Mouse (Mus musculus): ENCODE measurements at regions not wholly inside any gene's neighbourhood (a gene's known extent, or its start where the extent isn't known, plus 50 kb on each side); places are given as distances from the start of the nearest gene placed in this dataset.

GRCm38 (mm10) chr3:144362472-144362871 is 157.5 kb upstream of the Lmo4 start:
- Histone ChIP-seq H3K4me3 (ENCODE audit: insufficient read depth, low read length) (no peak overlapping the region), H3K27ac (ENCODE audit: insufficient read depth, low read length) (no peak overlapping the region), H3K4me1 (ENCODE audit: control insufficient read depth, insufficient read depth, low read length) (peaks cover 2% of the 10 kb centered on the region; the same call in 1 of the 2 replicates)
- no peak for TF ChIP-seq CTCF (IDR thresholded peaks at IDR 0.05; ENCODE audit: borderline replicate concordance, insufficient read depth, low read length)

- no peak overlapping the region for H3K4me3 ChIP-seq (ENCODE audit: insufficient read depth, low read length)
- peaks cover 2% of the 10 kb centered on the region; the same call in 1 of the 2 replicates for H3K4me1 ChIP-seq (ENCODE audit: control insufficient read depth, insufficient read depth, low read length)
- H3K27ac ChIP-seq (ENCODE audit: insufficient read depth, low read length) = no peak overlapping the region
- TF ChIP-seq POLR2A (IDR thresholded peaks at IDR 0.05; ENCODE audit: low read depth, low read length) (no peak), CTCF (IDR thresholded peaks at IDR 0.05; ENCODE audit: borderline replicate concordance, insufficient read depth, low read length) (no peak)
Observed at GRCm38 (mm10) chr3:144361203-144361978, 156.4 kb upstream of the Lmo4 start.

- no peak for TF ChIP-seq POLR2A (IDR thresholded peaks at IDR 0.05; ENCODE audit: low read depth, low read length)
- no peak for TF ChIP-seq CTCF (IDR thresholded peaks at IDR 0.05; ENCODE audit: borderline replicate concordance, insufficient read depth, low read length)
- Histone ChIP-seq H3K4me1 (ENCODE audit: control insufficient read depth, insufficient read depth, low read length) (peaks cover 3% of the 10 kb centered on the region; the same call in 1 of the 2 replicates), H3K27ac (ENCODE audit: insufficient read depth, low read length) (no peak overlapping the region), H3K4me3 (ENCODE audit: insufficient read depth, low read length) (no peak overlapping the region)
Observed at GRCm38 (mm10) chr3:144356948-144357295, 151.9 kb upstream of the Lmo4 start.

GRCm38 (mm10) chr3:144356103-144356947 is 151.3 kb upstream of the Lmo4 start:
- Histone ChIP-seq H3K4me1 (ENCODE audit: control insufficient read depth, insufficient read depth, low read length) (peaks cover 3% of the 10 kb centered on the region; the same call in 1 of the 2 replicates), H3K27ac (ENCODE audit: insufficient read depth, low read length) (no peak overlapping the region), H3K4me3 (ENCODE audit: insufficient read depth, low read length) (no peak overlapping the region)
- TF ChIP-seq POLR2A (IDR thresholded peaks at IDR 0.05; ENCODE audit: low read depth, low read length) (no peak), CTCF (IDR thresholded peaks at IDR 0.05; ENCODE audit: borderline replicate concordance, insufficient read depth, low read length) (no peak)

- H3K4me3 ChIP-seq (ENCODE audit: insufficient read depth, low read length) = no peak overlapping the region
- TF ChIP-seq CTCF (IDR thresholded peaks at IDR 0.05; ENCODE audit: borderline replicate concordance, insufficient read depth, low read length) = no peak
- H3K4me1 ChIP-seq (ENCODE audit: control insufficient read depth, insufficient read depth, low read length) = peaks cover 3% of the 10 kb centered on the region; the same call in 1 of the 2 replicates
- H3K27ac ChIP-seq (ENCODE audit: insufficient read depth, low read length) = no peak overlapping the region; the same call in 1 of the 2 replicates
Observed at GRCm38 (mm10) chr3:144352559-144352958, 147.5 kb upstream of the Lmo4 start.

- Histone ChIP-seq H3K4me3 (ENCODE audit: insufficient read depth, low read length) (no peak overlapping the region), H3K27ac (ENCODE audit: insufficient read depth, low read length) (no peak overlapping the region), H3K4me1 (ENCODE audit: control insufficient read depth, insufficient read depth, low read length) (peaks cover 3% of the 10 kb centered on the region; the same call in 1 of the 2 replicates)
- no peak for TF ChIP-seq CTCF (IDR thresholded peaks at IDR 0.05; ENCODE audit: borderline replicate concordance, insufficient read depth, low read length)
- no peak for TF ChIP-seq POLR2A (IDR thresholded peaks at IDR 0.05; ENCODE audit: low read depth, low read length)
Observed at GRCm38 (mm10) chr3:144348431-144348830, 143.4 kb upstream of the Lmo4 start.

GRCm38 (mm10) chr3:144335237-144335636 is 130.2 kb upstream of the Lmo4 start:
- no peaks in the 10 kb centered on the region for H3K4me1 ChIP-seq (ENCODE audit: control insufficient read depth, insufficient read depth, low read length)
- H3K4me3 ChIP-seq (ENCODE audit: insufficient read depth, low read length) = no peak overlapping the region
- H3K27ac ChIP-seq (ENCODE audit: insufficient read depth, low read length) = no peak overlapping the region
- TF ChIP-seq CTCF (IDR thresholded peaks at IDR 0.05; ENCODE audit: borderline replicate concordance, insufficient read depth, low read length) (no peak), POLR2A (IDR thresholded peaks at IDR 0.05; ENCODE audit: low read depth, low read length) (no peak)

GRCm38 (mm10) chr3:144334201-144334600 is 129.2 kb upstream of the Lmo4 start:
- no peak for TF ChIP-seq CTCF (IDR thresholded peaks at IDR 0.05; ENCODE audit: borderline replicate concordance, insufficient read depth, low read length)
- TF ChIP-seq POLR2A (IDR thresholded peaks at IDR 0.05; ENCODE audit: low read depth, low read length) = no peak

GRCm38 (mm10) chr3:144332353-144332752 is 127.3 kb upstream of the Lmo4 start:
- TF ChIP-seq CTCF (IDR thresholded peaks at IDR 0.05; ENCODE audit: borderline replicate concordance, insufficient read depth, low read length) (no peak), POLR2A (IDR thresholded peaks at IDR 0.05; ENCODE audit: low read depth, low read length) (no peak)
- H3K4me3 ChIP-seq (ENCODE audit: insufficient read depth, low read length) = no peak overlapping the region
- no peak overlapping the region for H3K27ac ChIP-seq (ENCODE audit: insufficient read depth, low read length)
- H3K4me1 ChIP-seq (ENCODE audit: control insufficient read depth, insufficient read depth, low read length) = no peaks in the 10 kb centered on the region

More at GRCm38 (mm10) chr3:144334201-144334600, 129.2 kb upstream of the Lmo4 start:
- H3K27ac ChIP-seq (ENCODE audit: insufficient read depth, low read length) = no peak overlapping the region
- H3K4me1 ChIP-seq (ENCODE audit: control insufficient read depth, insufficient read depth, low read length) = no peaks in the 10 kb centered on the region
- no peak overlapping the region for H3K4me3 ChIP-seq (ENCODE audit: insufficient read depth, low read length)

GRCm38 (mm10) chr3:144329117-144329516 is 124.1 kb upstream of the Lmo4 start:
- TF ChIP-seq POLR2A (IDR thresholded peaks at IDR 0.05; ENCODE audit: low read depth, low read length) = no peak
- no peak for TF ChIP-seq CTCF (IDR thresholded peaks at IDR 0.05; ENCODE audit: borderline replicate concordance, insufficient read depth, low read length)
- no peaks in the 10 kb centered on the region for H3K4me1 ChIP-seq (ENCODE audit: control insufficient read depth, insufficient read depth, low read length)
- no peak overlapping the region for H3K27ac ChIP-seq (ENCODE audit: insufficient read depth, low read length)
- no peak overlapping the region for H3K4me3 ChIP-seq (ENCODE audit: insufficient read depth, low read length)
